Mouse (Mus musculus) CH12.LX (cell line): ENCODE measurements around the gene Grik2. TPM values are rescaled to one million over a fixed set of nuclear protein-coding genes. Genes with fewer than 3 reads are reported as not detected.

Source experiments
- DNase-seq: peaks from one replicate; pipeline ENCODE4 v3.0.0-alpha.2; 2013; ENCODE audit errors: extremely low read depth
- H3K27ac ChIP-seq: 2 replicates; pipeline ENCODE4 v1.5.1; 2012; ENCODE audit warnings: low read depth, mild to moderate bottlenecking, control low read depth, moderate library complexity; ENCODE audit not compliant: insufficient read depth
- H3K27me3 ChIP-seq: replicated peaks from 2 replicates; pipeline ENCODE3; 2012; ENCODE audit warnings: inconsistent platforms
- H3K36me3 ChIP-seq, 2 experiments: replicated peaks in 1 of 2; 2 replicates each; pipeline versions ENCODE3 to v1.6.1; 2012; ENCODE audit warnings: inconsistent platforms in 1 of 2, low read length in 1 of 2, mild to moderate bottlenecking in 1 of 2, mixed read lengths in 1 of 2, moderate library complexity in 1 of 2; ENCODE audit not compliant: control insufficient read depth in 1 of 2, insufficient read depth in 1 of 2
- H3K4me1 ChIP-seq, 2 experiments: 2 replicates each; pipeline ENCODE4 v1.6.1; 2012; ENCODE audit warnings: inconsistent platforms in 1 of 2, moderate library complexity in 1 of 2; ENCODE audit not compliant: insufficient read depth in 2 of 2, control insufficient read depth in 1 of 2
- H3K4me2 ChIP-seq: 2 replicates; pipeline ENCODE4 v1.6.1; 2012; ENCODE audit warnings: low read depth, mild to moderate bottlenecking, control low read depth; ENCODE audit not compliant: poor library complexity, insufficient read depth, severe bottlenecking
- H3K4me3 ChIP-seq, 3 experiments: fragments of 150-350 bp in 1 of 3; sonication (generic) in 1 of 3; replicated peaks in 1 of 3; 2 replicates each; pipeline versions ENCODE3 to v1.5.1; 2011 to 2012; ENCODE audit warnings: low read depth in 2 of 3, low read length in 2 of 3, mild to moderate bottlenecking in 2 of 3, moderate library complexity in 2 of 3, control low read depth in 1 of 3, improper control_type of control experiment in 1 of 3, inconsistent platforms in 1 of 3, mixed read lengths in 1 of 3; ENCODE audit not compliant: poor library complexity in 1 of 3
- H3K79me2 ChIP-seq: replicated peaks from 2 replicates; pipeline ENCODE4 v1.6.1; 2012; ENCODE audit warnings: mild to moderate bottlenecking, moderate library complexity; ENCODE audit not compliant: control insufficient read depth, poor library complexity, insufficient read depth, severe bottlenecking; ENCODE audit errors: extremely low read depth
- H3K9ac ChIP-seq: 2 replicates; pipeline ENCODE4 v1.6.1; 2012; ENCODE audit warnings: low read depth, mild to moderate bottlenecking, control low read depth, moderate library complexity; ENCODE audit not compliant: insufficient read depth
- H3K9me3 ChIP-seq: replicated peaks from 2 replicates; pipeline ENCODE3; 2012; ENCODE audit warnings: low read length, inconsistent platforms, mixed read lengths
- CTCF ChIP-seq, 2 experiments: IDR thresholded peaks in 1 of 2; conservative IDR thresholded peaks in 1 of 2; 2 replicates each; pipeline ENCODE4 v1.5.1; 2011 to 2012; ENCODE audit warnings: low read depth in 2 of 2, low read length in 2 of 2, improper control_type of control experiment in 1 of 2, inconsistent platforms in 1 of 2, mild to moderate bottlenecking in 1 of 2, moderate library complexity in 1 of 2
- E2F4 ChIP-seq: IDR thresholded peaks from 2 replicates; pipeline ENCODE4 v1.6.1; 2011; ENCODE audit warnings: low read depth, low read length, improper control_type of control experiment; ENCODE audit not compliant: insufficient replicate concordance
- EP300 ChIP-seq: IDR thresholded peaks from 2 replicates; pipeline ENCODE4 v1.6.1; 2011; ENCODE audit warnings: low read length, improper control_type of control experiment
- ETS1 ChIP-seq: conservative IDR thresholded peaks from 2 replicates; pipeline ENCODE4 v1.6.1; 2012; ENCODE audit warnings: low read depth, mild to moderate bottlenecking, inconsistent platforms, low read length, improper control_type of control experiment, moderate library complexity
- GABPA ChIP-seq: IDR thresholded peaks from 2 replicates; pipeline ENCODE4 v1.6.1; 2012; ENCODE audit warnings: low read depth, low read length, improper control_type of control experiment, inconsistent platforms; ENCODE audit not compliant: insufficient replicate concordance
- KAT2A ChIP-seq: IDR thresholded peaks from 2 replicates; pipeline ENCODE4 v1.6.1; 2012; ENCODE audit warnings: low read length, improper control_type of control experiment, inconsistent platforms; ENCODE audit not compliant: insufficient replicate concordance
- MAFK ChIP-seq: IDR thresholded peaks from 2 replicates; pipeline ENCODE4 v1.6.1; 2011; ENCODE audit warnings: low read length, improper control_type of control experiment; ENCODE audit not compliant: insufficient replicate concordance
- MAX ChIP-seq: IDR thresholded peaks from 2 replicates; pipeline ENCODE4 v1.6.1; 2011; ENCODE audit warnings: low read length, improper control_type of control experiment
- MEF2A ChIP-seq: IDR thresholded peaks from 2 replicates; pipeline ENCODE4 v1.6.1; 2014; ENCODE audit warnings: low read depth, mild to moderate bottlenecking, inconsistent platforms, low read length, improper control_type of control experiment, borderline replicate concordance
- MXI1 ChIP-seq: IDR thresholded peaks from 2 replicates; pipeline ENCODE4 v1.6.1; 2011; ENCODE audit warnings: mild to moderate bottlenecking, low read depth, low read length, improper control_type of control experiment
- MYC ChIP-seq: IDR thresholded peaks from 2 replicates; pipeline ENCODE4 v1.6.1; 2011; ENCODE audit warnings: low read depth, mild to moderate bottlenecking, improper control_type of control experiment, low read length
- NELFE ChIP-seq: IDR thresholded peaks from 2 replicates; pipeline ENCODE4 v1.6.1; 2011; ENCODE audit warnings: low read depth, low read length, improper control_type of control experiment
- NRF1 ChIP-seq: IDR thresholded peaks from 2 replicates; pipeline ENCODE4 v1.6.1; 2014; ENCODE audit warnings: low read depth, mild to moderate bottlenecking, inconsistent platforms, low read length, improper control_type of control experiment, moderate library complexity
- POLR2A ChIP-seq: IDR thresholded peaks from 2 replicates; pipeline ENCODE4 v1.6.1; 2011; ENCODE audit warnings: low read depth, mild to moderate bottlenecking, improper control_type of control experiment, low read length
- POLR2AphosphoS2 ChIP-seq: IDR thresholded peaks from 2 replicates; pipeline ENCODE4 v1.6.1; 2011; ENCODE audit warnings: low read depth, low read length, improper control_type of control experiment
- RCOR1 ChIP-seq: conservative IDR thresholded peaks from 2 replicates; pipeline ENCODE4 v1.6.1; 2012; ENCODE audit warnings: low read depth, mild to moderate bottlenecking, inconsistent platforms, low read length, improper control_type of control experiment
- SIN3A ChIP-seq: IDR thresholded peaks from 2 replicates; pipeline ENCODE4 v1.6.1; 2012; ENCODE audit warnings: low read length, improper control_type of control experiment, inconsistent platforms
- SMC3 ChIP-seq: IDR thresholded peaks from 2 replicates; pipeline ENCODE4 v1.6.1; 2011; ENCODE audit warnings: low read depth, low read length, improper control_type of control experiment
- TBP ChIP-seq: conservative IDR thresholded peaks from 2 replicates; pipeline ENCODE4 v1.6.1; 2011; ENCODE audit warnings: low read depth, low read length, improper control_type of control experiment
- UBTF ChIP-seq: IDR thresholded peaks from 2 replicates; pipeline ENCODE4 v1.6.1; 2012; ENCODE audit warnings: low read depth, mild to moderate bottlenecking, inconsistent platforms, low read length, improper control_type of control experiment, moderate library complexity
- ZC3H11A ChIP-seq: IDR thresholded peaks from 2 replicates; pipeline ENCODE4 v1.6.1; 2012; ENCODE audit warnings: low read depth, mild to moderate bottlenecking, inconsistent platforms, low read length, improper control_type of control experiment
- ZKSCAN1 ChIP-seq: IDR thresholded peaks from 2 replicates; pipeline ENCODE4 v1.6.1; 2012; ENCODE audit warnings: low read depth, inconsistent platforms, low read length, improper control_type of control experiment, borderline replicate concordance
- ZNF384 ChIP-seq: IDR thresholded peaks from 2 replicates; pipeline ENCODE4 v1.6.1; 2012; ENCODE audit warnings: low read depth, low read length, improper control_type of control experiment, inconsistent platforms
- dilution Hi-C: fragments of 300-500 bp; cut with MboI; formaldehyde crosslinking; loops from 2 replicates; pipeline ENCODE4 v1.14.3; 2020; ENCODE audit warnings: low sequenced_read_pairs; ENCODE audit not compliant: extremely low pct_unique_long_range_greater_than_20kb, extremely low pct_ligation_motif_present
- in situ Hi-C: fragments of 300-500 bp; cut with MboI; formaldehyde crosslinking; loops from 3 replicates; pipeline ENCODE4 v1.14.3; 2019; ENCODE audit warnings: low sequenced_read_pairs, low pct_ligation_motif_present, low pct_unique_long_range_greater_than_20kb, mixed read lengths
- polyA plus RNA-seq: library from polyadenylated mRNA; unstranded; fragments of >175 nt; gene quantifications from 2 replicates; pipeline ENCODE4 v1.2.1, GENCODE M21; 2012; ENCODE audit warnings: low read depth; ENCODE audit not compliant: insufficient read length
- total RNA-seq, 2 experiments: library from RNA; depleted of rRNA; stranded (reverse); fragments of 300-350 nt in 1 of 2; fragments of >200 nt in 1 of 2; gene quantifications; 2 replicates each; pipeline ENCODE4 v1.2.3; 2012 to 2014

The Grik2 gene
- total and polyA plus RNA-seq, 3 experiments, result not detected

- Histone ChIP-seq H3K4me2 (no peak overlapping the region), H3K27me3 (no peaks in the 10 kb centered on the region), H3K4me1 (no peaks in the 10 kb centered on the region), H3K79me2 (no peaks in the 10 kb centered on the region), H3K9me3 (no peaks in the 10 kb centered on the region), H3K4me3 (no peak overlapping the region), H3K9ac (no peak overlapping the region), H3K27ac (no peak overlapping the region), H3K36me3 (no peaks in the 10 kb centered on the region)
- no peak for DNase-seq
- in situ Hi-C loops (no loop called here), dilution Hi-C loops (no loop called here)
- no peak for TF ChIP-seq MYC
- no peak for TF ChIP-seq ETS1
- TF ChIP-seq GABPA, result no peak
- no peak for TF ChIP-seq POLR2A
- no peak for TF ChIP-seq RCOR1
- no peak for TF ChIP-seq MXI1
- no peak for TF ChIP-seq MAFK
- TF ChIP-seq POLR2AphosphoS2, result no peak
- TF ChIP-seq ZC3H11A, result no peak
- TF ChIP-seq ZNF384, result no peak
- TF ChIP-seq NELFE, result no peak
- TF ChIP-seq SMC3, result no peak
- TF ChIP-seq NRF1, result no peak
- TF ChIP-seq KAT2A, result no peak
- no peak for TF ChIP-seq E2F4
These were observed 164.6 kb downstream of the Grik2 start for GRCm38 (mm10) chr10:49623951-49624350.

GRCm38 (mm10) chr10:49597652-49598051 is 190.9 kb downstream of the Grik2 start:
- no peak overlapping the region for H3K4me2 ChIP-seq
- no peaks in the 10 kb centered on the region for H3K9me3 ChIP-seq
- no peaks in the 10 kb centered on the region for H3K79me2 ChIP-seq
- DNase-seq, result no peak
- H3K4me1 ChIP-seq, result no peaks in the 10 kb centered on the region
- H3K4me3 ChIP-seq, result no peak overlapping the region
- H3K36me3 ChIP-seq, result no peaks in the 10 kb centered on the region
- H3K9ac ChIP-seq, result no peak overlapping the region
- no peak for TF ChIP-seq SIN3A
- no peak for TF ChIP-seq UBTF
- TF ChIP-seq MAX, result no peak
- TF ChIP-seq NRF1, result no peak
- TF ChIP-seq CTCF (conservative IDR thresholded peaks at IDR 0.05 in 1 of 2, IDR thresholded peaks at IDR 0.05 in 1 of 2; ENCODE audit: low read depth in 2 of 2, low read length in 2 of 2), result no peak
- no peak for TF ChIP-seq E2F4
- no peak for TF ChIP-seq ZC3H11A
- no peak for TF ChIP-seq MEF2A
- TF ChIP-seq ZKSCAN1, result no peak
- no peak for TF ChIP-seq ZNF384
- TF ChIP-seq TBP, result no peak
- TF ChIP-seq EP300, result no peak
- TF ChIP-seq NELFE, result no peak
- in situ Hi-C loops, result no loop called here
- no peak overlapping the region for H3K27ac ChIP-seq
- no peaks in the 10 kb centered on the region for H3K27me3 ChIP-seq
- dilution Hi-C loops, result no loop called here
